Mouse (Mus musculus): Measurements from ENCODE around the gene Cacna1d. TPM values are rescaled to one million over a fixed set of nuclear protein-coding genes. Genes with fewer than 3 reads are reported as not detected.

The Cacna1d gene
- polyA plus RNA-seq, 1 experiment from 2014 or later = 2.7 TPM

GRCm38 (mm10) chr14:30341825-30342590 is 149.2 kb downstream of the Cacna1d start:
- no peak overlapping the region for H3K4me2 ChIP-seq
- 88% methylated on average over 12 of the region's 12 CpGs for WGBS
- H3K4me3 ChIP-seq (replicated peaks) = no peak overlapping the region
- H3K36me3 ChIP-seq (replicated peaks) = no peaks in the 10 kb centered on the region
- H3K27ac ChIP-seq = no peak overlapping the region
- no peaks in the 10 kb centered on the region for H3K27me3 ChIP-seq
- no peaks in the 10 kb centered on the region for H3K9me3 ChIP-seq
- ATAC-seq (ENCODE audit: low FRiP score) = no peak
- H3K4me1 ChIP-seq = no peaks in the 10 kb centered on the region; the same call in 1 of the 2 replicates
- no peak overlapping the region for H3K9ac ChIP-seq

DNA sequence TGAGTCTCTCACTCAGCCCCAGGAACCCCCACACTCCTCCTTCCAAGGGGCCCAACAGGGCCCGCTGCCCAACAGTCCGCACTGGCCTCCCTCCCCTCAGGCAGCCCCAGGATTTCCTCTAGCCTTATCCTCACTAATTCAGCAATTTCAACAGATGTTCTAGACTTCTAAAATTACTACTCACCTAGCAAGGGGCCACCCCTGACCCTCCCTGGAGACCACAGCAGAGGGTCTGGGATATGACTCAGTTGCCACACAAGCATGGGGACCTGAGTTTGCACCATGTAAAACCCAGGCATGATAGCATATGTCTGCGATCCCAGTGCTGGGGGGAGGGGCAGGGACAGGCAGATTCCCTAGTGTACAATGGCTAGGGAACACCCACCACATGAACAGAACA is 151.1 kb downstream of the Cacna1d start:
- no peak for ATAC-seq (ENCODE audit: low FRiP score)
- 60% methylated on average over 3 of the region's 3 CpGs for WGBS
- H3K27me3 ChIP-seq = no peaks in the 10 kb centered on the region
- H3K9me3 ChIP-seq = no peaks in the 10 kb centered on the region
- no peak overlapping the region for H3K4me2 ChIP-seq
- H3K4me1 ChIP-seq = no peaks in the 10 kb centered on the region; the same call in 1 of the 2 replicates
- no peak overlapping the region for H3K9ac ChIP-seq
- no peak overlapping the region for H3K4me3 ChIP-seq (replicated peaks)
- H3K27ac ChIP-seq = no peak overlapping the region
- no peaks in the 10 kb centered on the region for H3K36me3 ChIP-seq (replicated peaks)

DNA sequence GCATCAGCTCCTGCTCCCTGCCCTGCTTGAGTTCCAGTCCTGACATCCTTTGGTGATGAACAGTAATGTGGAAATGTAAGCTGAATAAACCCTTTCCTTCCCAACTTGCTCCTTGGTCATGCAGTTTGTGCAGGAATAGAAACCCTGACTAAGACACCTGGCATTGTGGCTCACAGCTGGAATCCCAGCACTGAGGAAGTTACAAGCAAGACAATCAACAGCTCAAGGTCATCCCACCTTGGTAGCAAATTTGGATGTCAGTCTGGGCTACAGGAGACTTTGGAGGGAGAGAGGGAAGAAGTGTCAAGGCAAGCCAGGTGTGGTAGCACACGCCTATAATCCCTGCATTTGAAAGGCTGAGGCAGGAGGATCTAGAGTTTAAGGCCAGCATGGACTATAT is 159.4 kb downstream of the Cacna1d start:
- Histone ChIP-seq H3K27me3 (no peaks in the 10 kb centered on the region), H3K4me2 (no peak overlapping the region), H3K4me1 (no peaks in the 10 kb centered on the region), H3K27ac (no peak overlapping the region), H3K9ac (no peak overlapping the region), H3K4me3 (replicated peaks) (no peak overlapping the region), H3K9me3 (no peaks in the 10 kb centered on the region), H3K36me3 (replicated peaks) (no peaks in the 10 kb centered on the region)
- WGBS = 80% methylated on average over 1 of the region's 1 CpGs
- no peak for ATAC-seq (ENCODE audit: low FRiP score)

- no peak overlapping the region for H3K4me2 ChIP-seq
- no peak overlapping the region for H3K9ac ChIP-seq
- no peaks in the 10 kb centered on the region for H3K9me3 ChIP-seq
- no peak overlapping the region for H3K4me3 ChIP-seq (replicated peaks)
- H3K36me3 ChIP-seq (replicated peaks) = no peaks in the 10 kb centered on the region
- WGBS = 83% methylated on average over 17 of the region's 17 CpGs
- no peaks in the 10 kb centered on the region for H3K4me1 ChIP-seq
- ATAC-seq (ENCODE audit: low FRiP score) = no peak
- no peaks in the 10 kb centered on the region for H3K27me3 ChIP-seq
- no peak overlapping the region for H3K27ac ChIP-seq
Observed at GRCm38 (mm10) chr14:30330416-30331181, 160.7 kb downstream of the Cacna1d start.

DNA sequence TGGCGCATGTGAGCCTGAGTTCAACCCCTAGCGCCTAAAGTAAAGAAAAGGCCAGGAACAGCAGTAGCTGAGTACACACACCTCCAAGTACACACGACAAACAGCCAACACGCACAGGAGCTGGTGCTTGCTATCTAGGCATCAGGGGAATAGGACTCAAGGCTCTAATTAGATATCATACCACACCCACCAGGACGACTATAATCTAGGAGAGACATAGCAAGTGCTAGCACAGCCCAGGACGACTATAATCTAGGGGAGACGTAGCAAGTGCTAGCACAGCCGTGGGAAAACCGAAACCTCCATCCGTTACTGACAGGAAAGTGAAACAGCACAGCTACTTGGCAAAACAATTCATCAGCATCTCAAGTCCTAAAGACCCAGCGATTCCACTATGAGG is 162.1 kb downstream of the Cacna1d start:
- Histone ChIP-seq H3K4me3 (replicated peaks) (no peak overlapping the region), H3K4me2 (no peak overlapping the region), H3K27me3 (no peaks in the 10 kb centered on the region), H3K27ac (no peak overlapping the region), H3K9ac (no peak overlapping the region), H3K9me3 (no peaks in the 10 kb centered on the region), H3K36me3 (replicated peaks) (no peaks in the 10 kb centered on the region), H3K4me1 (no peaks in the 10 kb centered on the region)
- ATAC-seq (ENCODE audit: low FRiP score) = no peak
- WGBS = 86% methylated on average over 11 of the region's 11 CpGs

GRCm38 (mm10) chr14:30327452-30327851 is 163.8 kb downstream of the Cacna1d start:
- H3K9me3 ChIP-seq = no peaks in the 10 kb centered on the region
- 49% methylated on average over 7 of the region's 7 CpGs for WGBS
- H3K36me3 ChIP-seq (replicated peaks) = no peaks in the 10 kb centered on the region
- no peaks in the 10 kb centered on the region for H3K27me3 ChIP-seq
- no peak overlapping the region for H3K9ac ChIP-seq
- ATAC-seq (ENCODE audit: low FRiP score) = no peak
- no peaks in the 10 kb centered on the region for H3K4me1 ChIP-seq
- no peak overlapping the region for H3K4me3 ChIP-seq (replicated peaks)
- H3K27ac ChIP-seq = no peak overlapping the region
- no peak overlapping the region for H3K4me2 ChIP-seq

DNA sequence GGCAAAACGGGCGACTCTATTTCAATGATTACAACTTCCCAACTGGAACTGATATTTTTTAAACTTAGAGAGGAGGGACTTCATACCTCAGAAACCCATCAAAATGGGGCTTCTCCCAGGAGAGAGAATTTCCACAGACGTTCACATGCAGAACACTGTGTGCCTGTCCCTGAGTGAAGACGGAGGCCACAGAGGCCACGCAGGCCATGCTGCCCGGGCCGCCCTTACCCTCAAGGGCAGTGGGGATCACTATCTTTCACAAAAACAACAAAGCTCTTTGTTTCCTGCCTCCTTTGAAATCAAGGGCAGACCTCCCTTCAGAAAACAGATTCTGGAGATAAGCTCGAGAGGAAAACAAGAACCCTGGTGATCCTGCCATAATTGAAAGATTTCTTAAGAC is 164.2 kb downstream of the Cacna1d start:
- Histone ChIP-seq H3K4me3 (replicated peaks) (no peak overlapping the region), H3K36me3 (replicated peaks) (no peaks in the 10 kb centered on the region), H3K4me1 (no peaks in the 10 kb centered on the region), H3K27ac (no peak overlapping the region), H3K9me3 (no peaks in the 10 kb centered on the region), H3K4me2 (no peak overlapping the region), H3K9ac (no peak overlapping the region), H3K27me3 (no peaks in the 10 kb centered on the region)
- ATAC-seq (ENCODE audit: low FRiP score) = no peak
- WGBS = 45% methylated on average over 8 of the region's 8 CpGs

DNA sequence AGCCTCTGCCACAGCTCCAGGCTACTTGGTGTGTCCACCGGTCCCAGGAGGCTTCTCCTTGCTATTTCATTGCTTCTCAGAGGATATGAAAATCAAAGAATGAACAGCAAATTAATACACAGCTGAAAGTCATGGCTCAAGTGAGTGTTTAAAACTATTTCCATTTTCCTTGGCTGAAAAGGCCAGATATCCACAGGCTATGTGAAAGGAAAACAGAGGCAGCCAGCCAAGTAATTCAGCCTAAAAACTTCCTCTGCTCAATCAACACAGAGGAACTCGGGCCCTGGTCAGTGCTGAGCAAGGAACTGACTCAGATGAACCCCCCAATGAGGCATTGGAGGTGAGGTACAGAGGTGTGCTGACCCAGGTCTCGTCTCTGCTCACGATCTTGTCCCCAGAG is 165.0 kb downstream of the Cacna1d start:
- 75% methylated on average over 4 of the region's 4 CpGs for WGBS
- Histone ChIP-seq H3K36me3 (replicated peaks) (no peaks in the 10 kb centered on the region), H3K27ac (no peak overlapping the region), H3K4me3 (replicated peaks) (no peak overlapping the region), H3K9me3 (no peaks in the 10 kb centered on the region), H3K4me2 (no peak overlapping the region), H3K27me3 (no peaks in the 10 kb centered on the region), H3K9ac (no peak overlapping the region), H3K4me1 (no peaks in the 10 kb centered on the region)
- ATAC-seq (ENCODE audit: low FRiP score) = no peak

- ATAC-seq (ENCODE audit: low FRiP score) = no peak
- Histone ChIP-seq H3K27ac (no peak overlapping the region), H3K4me3 (replicated peaks) (no peak overlapping the region), H3K4me2 (no peak overlapping the region), H3K36me3 (replicated peaks) (no peaks in the 10 kb centered on the region), H3K9ac (no peak overlapping the region), H3K27me3 (no peaks in the 10 kb centered on the region), H3K9me3 (no peaks in the 10 kb centered on the region), H3K4me1 (no peaks in the 10 kb centered on the region)
- 92% methylated on average over 5 of the region's 5 CpGs for WGBS
Observed at GRCm38 (mm10) chr14:30324994-30325393, 166.3 kb downstream of the Cacna1d start.

DNA sequence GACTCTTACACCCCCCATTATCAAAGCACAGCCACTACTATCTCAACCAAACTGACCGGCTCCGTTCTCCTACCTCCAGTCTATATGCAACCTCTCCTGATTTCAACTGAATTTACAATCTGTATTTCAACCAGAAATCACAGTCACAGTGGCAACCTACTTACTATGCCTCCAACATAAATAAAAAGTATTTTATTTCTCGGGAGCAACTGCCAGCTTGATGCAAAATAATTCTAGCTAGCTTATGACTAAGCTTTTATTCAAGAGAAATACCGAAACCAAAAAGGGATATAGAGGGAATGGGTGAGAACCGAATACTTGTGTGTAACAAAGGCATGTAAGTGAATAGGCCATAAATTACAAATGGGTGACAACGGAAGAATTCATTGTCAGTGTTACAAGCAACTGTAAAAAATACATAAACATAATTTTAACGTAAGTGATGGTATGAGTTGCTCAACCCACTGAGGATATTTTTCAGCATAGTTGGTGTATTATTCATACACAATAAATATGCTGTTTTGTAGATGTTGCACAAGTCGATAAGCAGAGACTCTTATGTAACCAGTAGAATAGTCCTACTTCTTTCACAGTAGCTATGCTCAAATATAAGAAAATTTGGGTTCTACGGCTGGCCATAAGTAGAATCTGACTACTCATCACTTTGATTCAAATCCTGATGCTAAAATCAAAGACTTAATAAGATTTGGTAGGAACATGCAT is 172.4 kb downstream of the Cacna1d start:
- ATAC-seq (ENCODE audit: low FRiP score) = no peak
- Histone ChIP-seq H3K36me3 (replicated peaks) (no peaks in the 10 kb centered on the region), H3K27me3 (no peaks in the 10 kb centered on the region), H3K4me3 (replicated peaks) (no peak overlapping the region), H3K9ac (no peak overlapping the region), H3K4me2 (no peak overlapping the region), H3K9me3 (no peaks in the 10 kb centered on the region), H3K4me1 (no peaks in the 10 kb centered on the region), H3K27ac (no peak overlapping the region)
- WGBS = 93% methylated on average over 9 of the region's 9 CpGs

DNA sequence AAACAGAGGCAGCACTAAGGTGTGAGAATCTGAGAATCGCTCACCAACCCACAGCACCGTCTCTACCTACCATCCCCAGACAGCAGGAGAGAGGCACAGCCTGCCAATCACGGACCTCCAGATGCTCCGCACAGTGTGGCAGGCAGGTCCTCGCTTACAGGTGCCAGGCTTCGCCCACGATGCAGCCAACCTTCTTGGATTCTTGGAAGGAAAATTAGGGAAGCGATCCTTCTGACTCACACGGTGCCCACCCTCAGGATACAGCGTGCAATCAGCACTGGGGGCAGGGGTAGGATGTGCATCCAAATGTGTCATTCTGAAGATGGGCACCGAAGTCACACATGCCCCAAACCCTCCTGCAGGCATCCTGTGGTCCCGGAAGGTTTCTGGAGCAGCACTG is 173.0 kb downstream of the Cacna1d start:
- ATAC-seq (ENCODE audit: low FRiP score) = no peak
- Histone ChIP-seq H3K27me3 (no peaks in the 10 kb centered on the region), H3K4me3 (replicated peaks) (no peak overlapping the region), H3K4me1 (no peaks in the 10 kb centered on the region), H3K27ac (no peak overlapping the region), H3K36me3 (replicated peaks) (no peaks in the 10 kb centered on the region), H3K4me2 (no peak overlapping the region), H3K9me3 (no peaks in the 10 kb centered on the region), H3K9ac (no peak overlapping the region)
- 94% methylated on average over 12 of the region's 12 CpGs for WGBS

- 89% methylated on average over 10 of the region's 10 CpGs for WGBS
- H3K9ac ChIP-seq = no peak overlapping the region
Observed at GRCm38 (mm10) chr14:30317616-30318015, 173.6 kb downstream of the Cacna1d start.

More at GRCm38 (mm10) chr14:30317616-30318015, 173.6 kb downstream of the Cacna1d start:
- no peak for ATAC-seq (ENCODE audit: low FRiP score)
- Histone ChIP-seq H3K36me3 (replicated peaks) (no peaks in the 10 kb centered on the region), H3K4me2 (no peak overlapping the region), H3K27me3 (no peaks in the 10 kb centered on the region), H3K4me3 (replicated peaks) (no peak overlapping the region), H3K27ac (no peak overlapping the region), H3K9me3 (no peaks in the 10 kb centered on the region), H3K4me1 (no peaks in the 10 kb centered on the region)
